In genomic region chr1:175155469-175155868, GRCm38 (mm10) we compare ENCODE assay signal across 25 mouse cellular contexts.
DNase-seq lines count a peak whose midpoint lies in the region; ATAC-seq lines count a peak whose summit lies in the region.
"Had no signal": no experiment of that assay in that cellular context is flagged by ENCODE, and none has a peak within 500 bp of the region (broad histone marks: within the 10 kb centered on the region; RNA-seq: fewer than 3 reads in every experiment).

No protein-coding gene starts in this region.

- no peak overlapping the region for H3K4me2 ChIP-seq in hindbrain, embryonic 14.5 days (replicated peaks)
- no peak overlapping the region for H3K4me2 ChIP-seq in hindbrain, embryonic 13.5 days
- no peak overlapping the region for H3K4me2 ChIP-seq in midbrain, embryonic 13.5 days (replicated peaks)
- no peak overlapping the region for H3K4me2 ChIP-seq in midbrain, embryonic 14.5 days (ENCODE audit: low read length)
- no peak overlapping the region for H3K4me2 ChIP-seq in forebrain, embryonic 15.5 days (replicated peaks)
- H3K4me2 ChIP-seq: heart, embryonic 15.5 days; limb, embryonic 12.5 days; liver, embryonic 12.5 days; stomach, embryonic 15.5 days had no signal

- H3K9ac ChIP-seq in hindbrain, embryonic 14.5 days: no peak overlapping the region
- no peak overlapping the region for H3K9ac ChIP-seq in hindbrain, embryonic 13.5 days
- H3K9ac ChIP-seq in midbrain, embryonic 13.5 days (replicated peaks): no peak overlapping the region
- H3K9ac ChIP-seq in midbrain, embryonic 14.5 days (replicated peaks; ENCODE audit: low read length): no peak overlapping the region
- H3K9ac ChIP-seq in forebrain, embryonic 15.5 days (replicated peaks): no peak overlapping the region
- H3K9ac ChIP-seq: heart, embryonic 15.5 days; limb, embryonic 12.5 days; liver, embryonic 12.5 days; stomach, embryonic 15.5 days had no signal

- no peak overlapping the region for H3K4me3 ChIP-seq in hindbrain, embryonic 14.5 days (replicated peaks; ENCODE audit: low read length)
- no peak overlapping the region for H3K4me3 ChIP-seq in hindbrain, embryonic 13.5 days
- H3K4me3 ChIP-seq in midbrain, embryonic 13.5 days (replicated peaks): no peak overlapping the region
- H3K4me3 ChIP-seq in midbrain, embryonic 14.5 days (replicated peaks; ENCODE audit: low read depth, low read length): no peak overlapping the region
- no peak overlapping the region for H3K4me3 ChIP-seq in forebrain, embryonic 15.5 days
- H3K4me3 ChIP-seq: heart, embryonic 15.5 days; limb, embryonic 12.5 days; liver, embryonic 12.5 days; stomach, embryonic 15.5 days had no signal

- H3K36me3 ChIP-seq in hindbrain, embryonic 14.5 days (replicated peaks; ENCODE audit: control insufficient read depth, insufficient read depth): no peaks in the 10 kb centered on the region
- H3K36me3 ChIP-seq in hindbrain, embryonic 13.5 days: no peaks in the 10 kb centered on the region
- no peaks in the 10 kb centered on the region for H3K36me3 ChIP-seq in midbrain, embryonic 13.5 days
- H3K36me3 ChIP-seq in midbrain, embryonic 14.5 days (ENCODE audit: control insufficient read depth, insufficient read depth, low read length): no peaks in the 10 kb centered on the region
- H3K36me3 ChIP-seq in forebrain, embryonic 15.5 days: no peaks in the 10 kb centered on the region
- H3K36me3 ChIP-seq: heart, embryonic 15.5 days; limb, embryonic 12.5 days; liver, embryonic 12.5 days; stomach, embryonic 15.5 days had no signal

- peak; percentile 31; the same call in 1 of the 2 replicates for ATAC-seq in hindbrain, embryonic 14.5 days (ENCODE audit: low FRiP score)
- ATAC-seq in hindbrain, embryonic 13.5 days (ENCODE audit: low FRiP score): no peak
- 0 out of 2 replicates have a peak, but pooled peaks have one; percentile 17 for ATAC-seq in midbrain, embryonic 13.5 days
- no peak for ATAC-seq in midbrain, embryonic 14.5 days (ENCODE audit: low FRiP score, low TSS enrichment)
- 0 out of 2 replicates have a peak, but pooled peaks have one; percentile 11 for ATAC-seq in forebrain, embryonic 15.5 days (replicated peaks)
- ATAC-seq: CD4-positive, CD25-positive, alpha-beta regulatory T cell, adult 4 months; liver, embryonic 12.5 days; midbrain, embryonic 16.5 days had no signal

- WGBS in hindbrain, embryonic 14.5 days: 83% methylated on average over 1 of the region's 1 CpGs
- 81% methylated on average over 1 of the region's 1 CpGs for WGBS in hindbrain, embryonic 13.5 days
- WGBS in midbrain, embryonic 13.5 days: 84% methylated on average over 1 of the region's 1 CpGs
- 88% methylated on average over 1 of the region's 1 CpGs for WGBS in midbrain, embryonic 14.5 days
- 65% methylated on average over 1 of the region's 1 CpGs for WGBS in forebrain, embryonic 15.5 days

- no peaks in the 10 kb centered on the region for H3K9me3 ChIP-seq in hindbrain, embryonic 14.5 days (ENCODE audit: control insufficient read depth, low read length)
- H3K9me3 ChIP-seq in hindbrain, embryonic 13.5 days: no peaks in the 10 kb centered on the region
- H3K9me3 ChIP-seq in midbrain, embryonic 13.5 days: no peaks in the 10 kb centered on the region
- H3K9me3 ChIP-seq in midbrain, embryonic 14.5 days (ENCODE audit: control insufficient read depth, low read length): no peaks in the 10 kb centered on the region
- H3K9me3 ChIP-seq in forebrain, embryonic 15.5 days: no peaks in the 10 kb centered on the region
- H3K9me3 ChIP-seq: heart, embryonic 15.5 days; limb, embryonic 12.5 days; liver, embryonic 12.5 days; stomach, embryonic 15.5 days had no signal

- no peaks in the 10 kb centered on the region for H3K27me3 ChIP-seq in hindbrain, embryonic 14.5 days (ENCODE audit: control insufficient read depth, insufficient read depth, low read length)
- no peaks in the 10 kb centered on the region for H3K27me3 ChIP-seq in hindbrain, embryonic 13.5 days
- no peaks in the 10 kb centered on the region for H3K27me3 ChIP-seq in midbrain, embryonic 13.5 days
- H3K27me3 ChIP-seq in midbrain, embryonic 14.5 days (ENCODE audit: control insufficient read depth, insufficient read depth, low read length): no peaks in the 10 kb centered on the region
- no peaks in the 10 kb centered on the region for H3K27me3 ChIP-seq in forebrain, embryonic 15.5 days
- H3K27me3 ChIP-seq: heart, embryonic 15.5 days; limb, embryonic 12.5 days; liver, embryonic 12.5 days; stomach, embryonic 15.5 days had no signal

- H3K4me1 ChIP-seq in hindbrain, embryonic 14.5 days (replicated peaks; ENCODE audit: control insufficient read depth, insufficient read depth, low read length): no peaks in the 10 kb centered on the region
- H3K4me1 ChIP-seq in hindbrain, embryonic 13.5 days (replicated peaks): no peaks in the 10 kb centered on the region
- H3K4me1 ChIP-seq in midbrain, embryonic 13.5 days (replicated peaks): no peaks in the 10 kb centered on the region
- H3K4me1 ChIP-seq in midbrain, embryonic 14.5 days (ENCODE audit: control insufficient read depth, insufficient read depth, low read length): no peaks in the 10 kb centered on the region
- H3K4me1 ChIP-seq in forebrain, embryonic 15.5 days: no peaks in the 10 kb centered on the region
- H3K4me1 ChIP-seq: heart, embryonic 15.5 days; limb, embryonic 12.5 days; liver, embryonic 12.5 days; stomach, embryonic 15.5 days had no signal

- DNase-seq in hindbrain, embryonic 14.5 days (ENCODE audit: low spot score): no peak
- DNase-seq in midbrain, embryonic 14.5 days: no peak
- peak; percentile 17 to 19 for DNase-seq in layer of hippocampus, postnatal 36 days
- DNase-seq in left cerebral cortex, adult 18-20 months (ENCODE audit: low spot score in 2 of 2): no peak
- DNase-seq in embryo, embryonic 9.5 days (ENCODE audit: extremely low spot score): no peak
- DNase-seq: adrenal gland, postnatal 25 days; cerebellum, adult 18-20 months; cerebellum, postnatal 25 days; embryo, embryonic 11 days; heart, postnatal 36 days; kidney, adult 11 months; lung, adult 18-20 months; lung, postnatal 10 days; thymus, adult 18-20 months; thymus, postnatal 36 days had no signal

- no peak overlapping the region for H3K27ac ChIP-seq in hindbrain, embryonic 14.5 days
- H3K27ac ChIP-seq in hindbrain, embryonic 13.5 days: no peak overlapping the region
- no peak overlapping the region for H3K27ac ChIP-seq in midbrain, embryonic 13.5 days
- H3K27ac ChIP-seq in midbrain, embryonic 14.5 days (replicated peaks; ENCODE audit: low read depth, low read length): no peak overlapping the region
- no peak overlapping the region for H3K27ac ChIP-seq in forebrain, embryonic 15.5 days (replicated peaks)
- H3K27ac ChIP-seq: heart, embryonic 15.5 days; kidney, postnatal 0 days; limb, embryonic 12.5 days; liver, embryonic 12.5 days; stomach, embryonic 15.5 days had no signal

Comparison
In these comparisons a context has a peak if more than half of its experiments do, and no peak if none do; other contexts are left out.
1. ATAC-seq: peak in hindbrain, embryonic 14.5 days (single experiment), midbrain, embryonic 13.5 days (single experiment) and forebrain, embryonic 15.5 days (single experiment); none in hindbrain, embryonic 13.5 days (single experiment) and midbrain, embryonic 14.5 days (single experiment).
2. DNase-seq: peak in layer of hippocampus, postnatal 36 days (2 of 2); none in hindbrain, embryonic 14.5 days (single experiment), midbrain, embryonic 14.5 days (single experiment), left cerebral cortex, adult 18-20 months (0 of 2) and embryo, embryonic 9.5 days (single experiment).